Mouse (Mus musculus) cortical plate, adult 2 months (tissue): Measurements from ENCODE around the gene Rfx5.

Source experiments
- CTCF ChIP-seq: fragments of 200-500 bp; IDR thresholded peaks from 2 replicates; pipeline ENCODE4 v1.5.1; 2011; ENCODE audit warnings: mild to moderate bottlenecking, control low read depth, low read length; ENCODE audit not compliant: insufficient read depth; ENCODE audit errors: extremely low read depth
- POLR2A ChIP-seq: fragments of 200-500 bp; IDR thresholded peaks from 2 replicates; pipeline ENCODE4 v1.6.1; 2011; ENCODE audit warnings: mild to moderate bottlenecking, low read length, control low read depth; ENCODE audit not compliant: insufficient read depth; ENCODE audit errors: extremely low read depth

- TF ChIP-seq CTCF = no peak
- TF ChIP-seq POLR2A = no peak
These were observed 31.6 kb downstream of the Rfx5 start for GRCm38 (mm10) chr3:94985513-94985912.
